Mouse (Mus musculus) heart, postnatal 0 days (tissue): ENCODE measurements around the gene Vmn2r92.
"Not testable (repeated sequence)": the region's sequence is repeated elsewhere in the genome, so short reads cannot be mapped to it uniquely, and the experiment has no call there.

ENCODE experiments used
- CTCF ChIP-seq: IDR thresholded peaks from 2 replicates; pipeline ENCODE4 v1.5.1; 2016; ENCODE audit warnings: antibody characterized with exemption, control low read depth, low read depth
- EP300 ChIP-seq: IDR thresholded peaks from 2 replicates; pipeline ENCODE4 v1.6.1; 2016; ENCODE audit warnings: antibody characterized with exemption, low read depth

- TF ChIP-seq CTCF, EP300: not testable (repeated sequence)
These were observed 9.5 kb downstream of the Vmn2r92 start for GRCm38 (mm10) chr17:18161194-18161593.
